Mouse (Mus musculus) ovary, adult 2 months (tissue): ENCODE measurements around the gene Rpl18a. TPM values are rescaled to one million over a fixed set of nuclear protein-coding genes. Genes with fewer than 3 reads are reported as not detected.

ENCODE experiments used
- polyA plus RNA-seq: library from polyadenylated mRNA; depleted of rRNA; stranded (reverse); fragments of >200 nt; gene quantifications from 2 replicates; pipeline ENCODE4 v1.2.3, GENCODE M21; 2012; rRNA removed

Gene Rpl18a
- 10,537 and 11,448 TPM in 2 replicates for polyA plus RNA-seq

GRCm38 (mm10) chr8:70897021-70897680 is at the start of gene Rpl18a:
Gene Rpl18a, minus strand, starts transcription at chr8:70897412.

GRCm38 (mm10) chr8:70905831-70906736 is 8.9 kb upstream of the Rpl18a start, which contains the start of gene Map1s:
Gene Map1s, plus strand, starts transcription at chr8:70905932.

GRCm38 (mm10) chr8:70892022-70892895 is 5.0 kb downstream of the Rpl18a start, which contains the start of gene Slc5a5:
Gene Slc5a5, minus strand, starts transcription at chr8:70892757.

GRCm38 (mm10) chr8:70873364-70873985 is 23.7 kb downstream of the Rpl18a start, which contains the start of gene Ccdc124:
Gene Ccdc124, minus strand, starts transcription at chr8:70873935.

GRCm38 (mm10) chr8:70862824-70863641 is 34.2 kb downstream of the Rpl18a start, which contains the start of gene Kcnn1:
Gene Kcnn1, minus strand, starts transcription at chr8:70863258.

Other genes with a start within 250 kb of the Rpl18a start
- 100 and 112 TPM in 2 replicates for gene Pgpep1, start 237.0 kb downstream of the Rpl18a start, polyA plus RNA-seq
- 179 and 190 TPM in 2 replicates for gene Lsm4, start 224.2 kb downstream of the Rpl18a start, polyA plus RNA-seq
- gene Jund, start 198.5 kb downstream of the Rpl18a start, polyA plus RNA-seq = 689 and 1,003 TPM in 2 replicates
- 0.03 TPM in 2 replicates for gene Iqcn, start 194.0 kb downstream of the Rpl18a start, polyA plus RNA-seq
- 0.60 and 0.89 TPM in 2 replicates for gene Gm3336, start 178.9 kb downstream of the Rpl18a start, polyA plus RNA-seq
- 3.5 and 6.5 TPM in 2 replicates for gene Pde4c, start 173.7 kb downstream of the Rpl18a start, polyA plus RNA-seq
- gene Rab3a, start 142.7 kb downstream of the Rpl18a start, polyA plus RNA-seq = 50.0 and 67.9 TPM in 2 replicates
- 210 and 274 TPM in 2 replicates for gene Mpv17l2, start 136.5 kb downstream of the Rpl18a start, polyA plus RNA-seq
- 322 and 352 TPM in 2 replicates for gene Pik3r2, start 120.7 kb downstream of the Rpl18a start, polyA plus RNA-seq
- 111 and 132 TPM in 2 replicates for gene Mast3, start 92.4 kb downstream of the Rpl18a start, polyA plus RNA-seq
- 1.1 and 1.5 TPM in 2 replicates for gene Il12rb1, start 89.0 kb downstream of the Rpl18a start, polyA plus RNA-seq
- gene Arrdc2, start 57.7 kb downstream of the Rpl18a start, polyA plus RNA-seq = 97.4 and 114 TPM in 2 replicates
- gene Kcnn1, start 34.2 kb downstream of the Rpl18a start, polyA plus RNA-seq = 7.1 and 9.1 TPM in 2 replicates
- gene Ccdc124, start 23.5 kb downstream of the Rpl18a start, polyA plus RNA-seq = 65.2 and 65.7 TPM in 2 replicates
- gene Slc5a5, start 4.7 kb downstream of the Rpl18a start, polyA plus RNA-seq = 0.64 and 0.89 TPM in 2 replicates
- 125 and 138 TPM in 2 replicates for gene Map1s, start 8.5 kb upstream of the Rpl18a start, polyA plus RNA-seq